Mouse (Mus musculus) embryonic fibroblast, embryonic 13.5 days (primary cell): ENCODE data around the gene Acer3.

Experiments used
- CTCF ChIP-seq: IDR thresholded peaks from 2 replicates; pipeline ENCODE4 v1.5.1; 2011; ENCODE audit warnings: mild to moderate bottlenecking, control low read depth, low read length, moderate library complexity, borderline replicate concordance; ENCODE audit not compliant: insufficient read depth
- POLR2A ChIP-seq: IDR thresholded peaks from 2 replicates; pipeline ENCODE4 v1.6.1; 2011; ENCODE audit warnings: low read depth, mild to moderate bottlenecking, control low read depth, low read length, moderate library complexity

GRCm38 (mm10) chr7:98177566-98177928 is 143.5 kb downstream of the Acer3 start:
- no peak for TF ChIP-seq POLR2A
- no peak for TF ChIP-seq CTCF
